Mouse (Mus musculus) kidney, postnatal 0 days (tissue): ENCODE measurements around the gene Ids. TPM values are rescaled to one million over a fixed set of nuclear protein-coding genes. Genes with fewer than 3 reads are reported as not detected.
"Not testable (repeated sequence)": the region's sequence is repeated elsewhere in the genome, so short reads cannot be mapped to it uniquely, and the experiment has no call there.

Source experiments
- ATAC-seq: fragments of 200-750 bp; cut with Nextera tagmentation; replicated peaks from 2 replicates; pipeline ENCODE4 v1.8.0; 2017; ENCODE audit warnings: low read depth, moderate number of reproducible peaks, moderate TSS enrichment, moderate library complexity; ENCODE audit not compliant: low FRiP score
- DNase-seq: peaks from one replicate; pipeline ENCODE4 v3.0.0-alpha.2; 2016; ENCODE audit warnings: low spot score
- H3K27ac ChIP-seq: fragments of 300-500 bp; sonication (generic); 2 replicates; pipeline ENCODE4 v1.5.1; 2014; ENCODE audit warnings: mild to moderate bottlenecking
- H3K27me3 ChIP-seq: fragments of 300-500 bp; sonication (generic); 2 replicates; pipeline ENCODE4 v1.6.1; 2014; ENCODE audit warnings: low read length, mixed read lengths; ENCODE audit not compliant: insufficient read depth
- H3K36me3 ChIP-seq: fragments of 300-500 bp; sonication (generic); 2 replicates; pipeline ENCODE4 v1.6.1; 2014; ENCODE audit warnings: low read length, mixed read lengths; ENCODE audit not compliant: insufficient read depth
- H3K4me1 ChIP-seq: fragments of 300-500 bp; sonication (generic); replicated peaks from 2 replicates; pipeline ENCODE4 v1.6.1; 2014; ENCODE audit warnings: antibody characterized with exemption, low read length, mixed read lengths; ENCODE audit not compliant: insufficient read depth
- H3K4me2 ChIP-seq: fragments of 300-500 bp; sonication (generic); 2 replicates; pipeline ENCODE4 v1.6.1; 2014; ENCODE audit warnings: mild to moderate bottlenecking, low read length, moderate library complexity, mixed read lengths
- H3K4me3 ChIP-seq: fragments of 300-500 bp; sonication (generic); replicated peaks from 2 replicates; pipeline ENCODE4 v1.5.1; 2014; ENCODE audit warnings: low read depth, low read length
- H3K9ac ChIP-seq: fragments of 300-500 bp; sonication (generic); 2 replicates; pipeline ENCODE4 v1.6.1; 2014; ENCODE audit warnings: low read depth, low read length
- H3K9me3 ChIP-seq: fragments of 300-500 bp; sonication (generic); replicated peaks from 2 replicates; pipeline ENCODE4 v1.6.1; 2016; ENCODE audit warnings: low read length, inconsistent platforms, mixed read lengths
- CTCF ChIP-seq: IDR thresholded peaks from 2 replicates; pipeline ENCODE4 v1.5.1; 2016; ENCODE audit warnings: antibody characterized with exemption, low read depth, mild to moderate bottlenecking, moderate library complexity
- WGBS: fragments of 180-500 bp; shearing (Covaris S2); extraction: QIAGEN DNeasy Blood & Tissue Kit; methylation state at CpG from one replicate; pipeline ENCODE4 v1.1.7; 2014; 5-methylcytosine and 5-hydroxymethylcytosine counted together
- polyA plus RNA-seq: library from polyadenylated mRNA; unstranded; fragments of >200 nt; fragmentation: Nextera tagmentation; extraction: Ambion mirVana; gene quantifications from 2 replicates; pipeline ENCODE4 v1.2.1, GENCODE M21; 2015

Ids gene
- 4.3 and 4.4 TPM in 2 replicates for polyA plus RNA-seq

- H3K4me1 ChIP-seq, result no peaks in the 10 kb centered on the region
- no peaks in the 10 kb centered on the region for H3K9me3 ChIP-seq
- H3K4me3 ChIP-seq, result peak within 1 kb of the TSS; percentile 43
- 35% methylated on average over 42 of the region's 45 CpGs for WGBS
- H3K4me2 ChIP-seq, result peak within 1 kb of the TSS; percentile 49
- no peaks in the 10 kb centered on the region for H3K36me3 ChIP-seq
- peak within 1 kb of the TSS; percentile 60 for H3K9ac ChIP-seq
- peak; percentile 83 for DNase-seq
- no peaks in the 10 kb centered on the region for H3K27me3 ChIP-seq
- no peak for TF ChIP-seq CTCF
- H3K27ac ChIP-seq, result no peak within 1 kb of the TSS
- peak; percentile 97 for ATAC-seq
Observed at GRCm38 (mm10) chrX:70364661-70365613, at the start of gene Ids. TSS of gene Ids (minus strand) at chrX:70365084.

- ATAC-seq, H3K36me3 ChIP-seq: not testable (repeated sequence)
Observed at GRCm38 (mm10) chrX:70392636-70393035, 27.8 kb upstream of the Ids start.

DNA sequence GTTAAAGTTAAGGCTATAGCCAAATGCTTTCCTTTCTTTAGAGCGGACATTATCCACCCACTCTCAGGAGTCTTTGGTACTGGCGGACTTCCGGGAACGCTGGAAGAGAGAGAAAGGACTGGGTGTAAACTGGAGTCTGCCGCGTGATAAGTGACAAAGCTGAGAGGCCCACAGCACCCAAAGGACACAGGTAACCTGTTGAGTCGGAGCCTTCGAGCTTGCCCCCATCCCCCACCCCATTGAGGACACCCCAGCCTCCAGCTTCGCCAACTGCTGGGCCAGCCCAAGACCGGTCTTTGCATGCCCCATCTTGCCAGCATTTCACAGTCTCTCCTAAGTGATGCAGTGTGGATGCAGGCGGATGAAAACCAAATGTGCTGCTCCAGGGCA lies 21.1 kb upstream of the Ids start:
- H3K9ac ChIP-seq, result peak overlapping the region; percentile 55
- DNase-seq (no peak), ATAC-seq (peak; percentile 59)
- TF ChIP-seq CTCF, result no peak
- H3K4me2 ChIP-seq, result peak overlapping the region; percentile 51
- no peaks in the 10 kb centered on the region for H3K27me3 ChIP-seq
- H3K9me3 ChIP-seq, result no peaks in the 10 kb centered on the region
- H3K4me3 ChIP-seq, result peak overlapping the region; percentile 45
- 28% methylated on average over 11 of the region's 11 CpGs for WGBS
- no peaks in the 10 kb centered on the region for H3K4me1 ChIP-seq
- H3K36me3 ChIP-seq, result no peaks in the 10 kb centered on the region
- peak overlapping the region; percentile 90 for H3K27ac ChIP-seq

More at GRCm38 (mm10) chrX:70392636-70393035, 27.8 kb upstream of the Ids start:
- not testable (repeated sequence) for DNase-seq, H3K9me3 ChIP-seq, H3K4me2 ChIP-seq, H3K4me1 ChIP-seq, H3K27me3 ChIP-seq, H3K4me3 ChIP-seq, H3K9ac ChIP-seq, H3K27ac ChIP-seq

GRCm38 (mm10) chrX:70385276-70385961 lies 20.5 kb upstream of the Ids start, which contains the start of gene 1110012L19Rik:
TSS of gene 1110012L19Rik (plus strand) at chrX:70385877.
- Histone ChIP-seq H3K27ac (peak within 1 kb of the TSS; percentile 90), H3K4me3 (peak within 1 kb of the TSS; percentile 45), H3K9ac (peak within 1 kb of the TSS; percentile 55), H3K9me3 (no peaks in the 10 kb centered on the region), H3K4me1 (no peaks in the 10 kb centered on the region), H3K36me3 (no peaks in the 10 kb centered on the region), H3K4me2 (peak within 1 kb of the TSS; percentile 51), H3K27me3 (no peaks in the 10 kb centered on the region)
- ATAC-seq (peak; percentile 95), DNase-seq (peak; percentile 93)
- 23% methylated on average over 22 of the region's 22 CpGs for whole genome bisulfite sequencing
- no peak for TF ChIP-seq CTCF

DNA sequence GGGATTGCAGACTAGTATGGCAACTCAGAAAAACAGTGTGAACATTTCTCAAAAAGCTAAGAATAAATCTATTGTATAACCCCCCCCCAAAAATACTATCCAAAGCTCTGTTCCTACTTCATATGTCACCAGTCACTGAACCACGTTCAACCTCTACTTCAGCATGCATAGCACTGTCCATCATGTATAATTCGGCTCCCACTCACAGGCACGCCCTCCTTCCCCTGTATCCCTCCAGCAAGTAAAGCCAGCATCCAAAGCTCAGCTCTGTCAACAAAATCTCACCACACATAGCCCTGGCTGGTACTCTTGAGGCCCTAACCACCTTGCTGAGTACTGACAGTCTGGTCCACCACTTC lies 20.0 kb upstream of the Ids start:
- Histone ChIP-seq H3K4me1 (no peaks in the 10 kb centered on the region), H3K27ac (peak overlapping the region; percentile 90; the same call in 1 of the 2 replicates), H3K9ac (no peak overlapping the region; the same call in 1 of the 2 replicates), H3K27me3 (no peaks in the 10 kb centered on the region), H3K9me3 (no peaks in the 10 kb centered on the region), H3K4me3 (peak overlapping the region; percentile 45), H3K36me3 (no peaks in the 10 kb centered on the region), H3K4me2 (peak overlapping the region; percentile 51)
- DNase-seq (no peak), ATAC-seq (no peak)
- 49% methylated on average over 3 of the region's 3 CpGs for WGBS
- no peak for TF ChIP-seq CTCF

DNA sequence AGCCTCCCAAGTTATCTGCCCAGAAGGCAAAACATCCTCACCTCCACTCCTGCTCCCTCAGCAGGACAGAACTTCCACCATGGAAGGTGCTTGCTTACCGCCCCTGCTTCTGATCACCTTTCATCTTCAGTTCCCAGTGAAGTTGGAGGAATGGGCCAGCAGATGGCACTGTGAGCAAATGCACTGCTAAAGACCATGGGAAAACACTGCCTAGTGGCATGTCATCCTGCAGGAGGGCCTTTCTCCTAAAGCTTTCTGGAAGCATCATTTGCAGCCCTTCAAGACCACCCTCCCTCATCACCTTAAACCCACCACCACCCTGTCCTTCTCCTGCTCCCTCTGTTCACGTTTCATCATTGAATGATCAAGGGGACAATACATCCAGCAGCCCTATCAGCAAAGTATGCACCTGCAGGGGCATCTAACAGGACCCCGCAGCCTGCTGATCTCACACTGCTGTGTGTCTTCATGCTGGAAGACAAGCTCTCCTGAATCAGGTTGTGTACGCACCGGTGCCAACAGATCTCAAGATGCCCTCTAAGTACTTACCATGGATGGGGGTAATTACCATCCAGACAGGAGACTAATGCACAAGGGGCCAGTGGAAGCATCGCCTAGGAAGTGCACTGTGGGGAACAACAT lies 9.7 kb upstream of the Ids start:
- not testable (repeated sequence) for DNase-seq, H3K27me3 ChIP-seq, H3K4me1 ChIP-seq, H3K4me2 ChIP-seq, H3K27ac ChIP-seq, H3K36me3 ChIP-seq, H3K9ac ChIP-seq, H3K4me3 ChIP-seq, H3K9me3 ChIP-seq
- peak; percentile 25; the same call in 1 of the 2 replicates for ATAC-seq
- WGBS, result 58% methylated on average over 4 of the region's 6 CpGs
- TF ChIP-seq CTCF, result peak; percentile 30; the same call in 1 of the 2 replicates

DNA sequence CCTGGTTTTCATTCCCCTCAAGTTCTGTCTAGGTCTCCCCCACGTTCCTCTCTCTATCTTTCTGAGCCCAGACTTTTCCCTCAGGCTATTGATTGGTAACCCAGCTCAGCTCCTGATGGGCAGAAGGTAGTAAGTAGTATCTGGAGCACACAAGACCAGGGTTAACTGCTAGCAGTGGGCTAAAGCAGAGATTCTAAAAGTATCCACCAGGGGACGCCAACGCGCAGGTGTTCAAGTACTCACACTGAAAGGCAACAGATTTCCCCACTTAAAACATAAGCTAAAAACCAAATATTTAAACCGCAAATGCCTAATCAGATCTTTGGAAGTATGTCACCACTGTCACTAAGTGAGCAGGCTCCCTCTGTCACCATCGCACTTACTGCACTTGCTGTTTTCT lies 4.9 kb upstream of the Ids start:
- H3K4me2 ChIP-seq, H3K9ac ChIP-seq, H3K27me3 ChIP-seq, H3K4me3 ChIP-seq, DNase-seq, H3K9me3 ChIP-seq, ATAC-seq, H3K27ac ChIP-seq, H3K36me3 ChIP-seq, H3K4me1 ChIP-seq: not testable (repeated sequence)
- WGBS, result 25% methylated on average over 1 of the region's 6 CpGs
